Comparison of ENCODE assay signal across 16 mouse cellular contexts in the genomic region with DNA sequence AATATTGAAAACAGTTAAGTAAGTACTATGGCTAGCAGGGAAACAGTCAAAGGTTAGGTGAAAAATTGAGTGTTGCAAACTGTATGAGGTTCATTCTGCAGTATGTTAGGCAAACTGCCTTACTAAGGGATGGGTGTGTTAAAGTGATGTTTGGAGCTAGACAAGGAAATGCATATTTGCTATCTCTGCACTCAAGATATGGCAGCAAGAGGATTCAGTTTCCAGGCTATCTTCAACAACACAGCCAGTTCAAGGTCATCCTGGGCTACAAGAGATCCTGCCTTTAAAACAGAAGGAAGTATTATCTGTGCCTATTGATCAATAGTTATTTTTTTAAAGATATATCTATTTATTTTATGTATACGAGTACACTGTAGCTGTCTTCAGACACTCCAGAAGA.
"Had no signal": no experiment of that assay in that cellular context is flagged by ENCODE, and none has a peak within 500 bp of the region (broad histone marks: within the 10 kb centered on the region; RNA-seq: fewer than 3 reads in every experiment).

No protein-coding gene starts in this region.

- H3K36me3 ChIP-seq: neural tube, embryonic 13.5 days; neural tube, embryonic 15.5 days; stomach, embryonic 15.5 days had no signal

- H3K27me3 ChIP-seq: neural tube, embryonic 13.5 days; stomach, embryonic 15.5 days had no signal

- H3K4me3 ChIP-seq: neural tube, embryonic 13.5 days; neural tube, embryonic 15.5 days; stomach, embryonic 15.5 days had no signal

- H3K4me1 ChIP-seq: neural tube, embryonic 13.5 days; neural tube, embryonic 15.5 days; stomach, embryonic 15.5 days had no signal

- DNase-seq: retina, postnatal 1 day; right cerebral cortex, adult 18-20 months; right cerebral cortex, postnatal 14 days; right cerebral cortex, postnatal 25 days; right cerebral cortex, postnatal 4 days; spleen, adult 18-20 months; thymus, adult 18-20 months; thymus, adult 2 months; thymus, postnatal 14 days; thymus, postnatal 25 days; thymus, postnatal 36 days; thymus, postnatal 4 days had no signal

- H3K27ac ChIP-seq: neural tube, embryonic 13.5 days; neural tube, embryonic 15.5 days; stomach, embryonic 15.5 days; stomach, postnatal 0 days had no signal

- H3K9me3 ChIP-seq: neural tube, embryonic 13.5 days; neural tube, embryonic 15.5 days; stomach, embryonic 15.5 days had no signal

- H3K9ac ChIP-seq: neural tube, embryonic 13.5 days; neural tube, embryonic 15.5 days; stomach, embryonic 15.5 days had no signal
